Mouse (Mus musculus) heart, embryonic 12.5 days (tissue): ENCODE data around the gene Pde4d. TPM values are rescaled to one million over a fixed set of nuclear protein-coding genes. Genes with fewer than 3 reads are reported as not detected.
"Not testable (repeated sequence)": the region's sequence is repeated elsewhere in the genome, so short reads cannot be mapped to it uniquely, and the experiment has no call there.

Experiments
- ATAC-seq: fragments of 200-750 bp; cut with Nextera tagmentation; 2 replicates; pipeline ENCODE4 v1.8.0; 2017; ENCODE audit warnings: moderate TSS enrichment, moderate library complexity; ENCODE audit not compliant: insufficient number of reproducible peaks, low FRiP score
- H3K27ac ChIP-seq: fragments of 300-500 bp; sonication (generic); 2 replicates; pipeline ENCODE4 v1.5.1; 2016; ENCODE audit warnings: mild to moderate bottlenecking, moderate library complexity; ENCODE audit not compliant: poor library complexity, severe bottlenecking
- H3K27me3 ChIP-seq: fragments of 300-500 bp; sonication (generic); replicated peaks from 2 replicates; pipeline ENCODE4 v1.6.1; 2016; ENCODE audit warnings: mild to moderate bottlenecking, moderate library complexity
- H3K36me3 ChIP-seq: fragments of 300-500 bp; sonication (generic); 2 replicates; pipeline ENCODE4 v1.6.1; 2016; ENCODE audit warnings: mild to moderate bottlenecking, moderate library complexity
- H3K4me1 ChIP-seq: fragments of 300-500 bp; sonication (generic); replicated peaks from 2 replicates; pipeline ENCODE4 v1.6.1; 2016; ENCODE audit warnings: mild to moderate bottlenecking
- H3K4me2 ChIP-seq: fragments of 300-500 bp; sonication (generic); 2 replicates; pipeline ENCODE4 v1.6.1; 2016; ENCODE audit warnings: mild to moderate bottlenecking, moderate library complexity
- H3K4me3 ChIP-seq: fragments of 300-500 bp; sonication (generic); 2 replicates; pipeline ENCODE4 v1.5.1; 2016; ENCODE audit warnings: mild to moderate bottlenecking
- H3K9ac ChIP-seq: fragments of 300-500 bp; sonication (generic); 2 replicates; pipeline ENCODE4 v1.6.1; 2016; ENCODE audit warnings: mild to moderate bottlenecking, moderate library complexity
- H3K9me3 ChIP-seq: fragments of 300-500 bp; sonication (generic); replicated peaks from 2 replicates; pipeline ENCODE4 v1.6.1; 2016; ENCODE audit warnings: mild to moderate bottlenecking, moderate library complexity
- WGBS: fragments of 180-500 bp; shearing (Covaris S2); methylation state at CpG from one replicate; pipeline ENCODE4 v1.1.7; 2016; 5-methylcytosine and 5-hydroxymethylcytosine counted together
- polyA plus RNA-seq: library from polyadenylated mRNA; unstranded; fragments of >200 nt; fragmentation: Nextera tagmentation; extraction: Ambion mirVana; gene quantifications from 2 replicates; pipeline ENCODE4 v1.2.1, GENCODE M21; 2016

Pde4d gene
- polyA plus RNA-seq, 1 experiment from 2014 or later = 34.2 TPM

DNA sequence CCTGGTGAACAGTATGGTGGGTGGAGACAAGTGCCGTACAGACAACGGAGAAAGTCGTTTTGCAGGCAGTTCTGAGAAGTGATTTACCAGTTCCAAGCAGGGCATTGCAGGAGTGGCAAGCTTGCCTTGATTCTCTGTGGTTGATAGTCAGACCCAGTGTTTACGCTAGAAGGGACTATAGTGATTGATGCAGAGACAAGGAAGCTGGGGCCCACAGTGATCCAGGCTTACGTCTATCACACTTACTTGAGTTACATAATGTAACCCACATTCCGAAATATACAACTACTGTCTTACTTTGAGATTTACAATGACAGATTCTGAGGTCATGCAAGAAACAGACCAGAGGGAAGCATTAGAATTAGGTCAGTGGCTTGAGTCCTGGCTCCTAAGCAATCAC is 1414.6 kb downstream of the Pde4d start:
- no peak for ATAC-seq
- no peak overlapping the region for H3K9ac ChIP-seq
- no peak overlapping the region for H3K4me2 ChIP-seq
- WGBS = 79% methylated on average over 6 of the region's 6 CpGs
- no peaks in the 10 kb centered on the region for H3K4me1 ChIP-seq
- no peak overlapping the region for H3K27ac ChIP-seq
- 0 out of 2 replicates have a peak, but pooled peaks cover 1% of the 10 kb centered on the region for H3K36me3 ChIP-seq
- no peaks in the 10 kb centered on the region for H3K9me3 ChIP-seq
- H3K4me3 ChIP-seq = no peak overlapping the region
- H3K27me3 ChIP-seq = no peaks in the 10 kb centered on the region

GRCm38 (mm10) chr13:109880392-109880791 is 1430.6 kb downstream of the Pde4d start:
- Histone ChIP-seq H3K4me1 (peaks cover 5% of the 10 kb centered on the region; the same call in 1 of the 2 replicates), H3K27ac (no peak overlapping the region), H3K4me2 (no peak overlapping the region), H3K4me3 (no peak overlapping the region), H3K27me3 (no peaks in the 10 kb centered on the region), H3K36me3 (no peaks in the 10 kb centered on the region), H3K9ac (no peak overlapping the region), H3K9me3 (0 out of 2 replicates have a peak, but pooled peaks cover 2% of the 10 kb centered on the region)
- 71% methylated on average over 8 of the region's 8 CpGs for WGBS
- ATAC-seq = no peak

DNA sequence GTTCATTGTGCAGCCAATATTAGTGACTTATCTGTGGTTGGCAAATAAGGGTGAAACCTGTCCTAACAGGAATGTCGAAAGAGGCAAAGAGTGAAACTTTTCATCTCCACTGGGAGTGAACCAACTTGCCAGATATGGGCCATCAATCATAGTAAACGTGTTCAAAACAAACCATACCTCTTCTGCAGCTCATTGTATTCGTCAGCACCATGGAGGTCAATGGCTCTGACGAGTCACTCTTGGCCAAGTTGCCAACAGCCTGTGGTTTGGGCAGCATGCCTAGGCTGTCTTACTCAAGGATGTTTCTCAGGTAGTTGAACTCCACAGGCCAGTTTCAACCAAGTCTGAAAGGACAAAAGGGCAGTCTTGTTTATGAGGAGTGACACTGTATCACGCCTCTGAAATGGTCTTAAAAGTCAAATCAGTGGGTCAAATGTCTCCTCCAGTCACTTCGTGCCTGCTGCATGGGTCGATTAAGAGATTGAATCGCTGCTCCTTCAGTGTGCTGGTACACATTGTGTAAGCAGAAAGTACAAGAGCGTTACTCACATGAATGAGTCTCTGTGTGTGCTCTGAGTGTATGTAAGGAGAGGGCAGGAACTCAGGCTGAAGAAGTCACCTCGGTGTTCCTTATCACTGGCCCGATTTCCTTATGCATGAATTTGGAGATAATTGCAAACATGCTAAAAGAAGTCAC is 1431.6 kb downstream of the Pde4d start:
- 81% methylated on average over 11 of the region's 11 CpGs for WGBS
- no peak overlapping the region for H3K27ac ChIP-seq
- H3K9me3 ChIP-seq = 0 out of 2 replicates have a peak, but pooled peaks cover 2% of the 10 kb centered on the region
- no peaks in the 10 kb centered on the region for H3K36me3 ChIP-seq
- no peak overlapping the region for H3K4me3 ChIP-seq
- no peak overlapping the region for H3K9ac ChIP-seq
- no peak for ATAC-seq
- H3K27me3 ChIP-seq = no peaks in the 10 kb centered on the region
- no peak overlapping the region for H3K4me2 ChIP-seq
- peaks cover 5% of the 10 kb centered on the region; the same call in 1 of the 2 replicates for H3K4me1 ChIP-seq

GRCm38 (mm10) chr13:109883636-109884035 is 1433.9 kb downstream of the Pde4d start:
- peaks cover 12% of the 10 kb centered on the region for H3K4me1 ChIP-seq
- no peak overlapping the region for H3K4me3 ChIP-seq
- WGBS = 64% methylated on average over 5 of the region's 5 CpGs
- ATAC-seq = no peak
- 0 out of 2 replicates have a peak, but pooled peaks cover 2% of the 10 kb centered on the region for H3K9me3 ChIP-seq
- H3K9ac ChIP-seq = no peak overlapping the region
- H3K27ac ChIP-seq = no peak overlapping the region
- H3K36me3 ChIP-seq = no peaks in the 10 kb centered on the region
- no peaks in the 10 kb centered on the region for H3K27me3 ChIP-seq
- H3K4me2 ChIP-seq = no peak overlapping the region

DNA sequence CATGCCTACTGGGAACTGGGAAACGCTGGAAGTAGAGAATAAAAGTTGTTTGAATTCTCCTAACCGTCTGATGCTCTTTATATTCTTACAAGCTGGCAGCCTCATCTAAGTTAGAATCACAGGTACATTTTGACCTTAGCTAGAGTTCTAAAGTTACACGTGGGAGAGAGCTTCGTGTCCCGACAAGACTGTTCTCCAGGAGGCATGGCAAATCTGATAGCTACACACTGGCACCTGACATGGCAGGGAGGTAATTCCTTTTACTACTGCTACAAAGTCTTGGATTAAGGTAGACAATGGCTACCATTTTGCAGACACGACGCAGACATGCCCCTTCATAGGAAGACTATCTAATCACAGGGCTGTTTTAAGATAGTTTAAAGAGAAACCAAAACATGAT is 1435.1 kb downstream of the Pde4d start:
- H3K27me3 ChIP-seq = no peaks in the 10 kb centered on the region
- H3K4me2 ChIP-seq = no peak overlapping the region
- 0 out of 2 replicates have a peak, but pooled peaks cover 2% of the 10 kb centered on the region for H3K9me3 ChIP-seq
- no peak overlapping the region for H3K9ac ChIP-seq
- peaks cover 12% of the 10 kb centered on the region for H3K4me1 ChIP-seq
- H3K36me3 ChIP-seq = no peaks in the 10 kb centered on the region
- no peak for ATAC-seq
- H3K4me3 ChIP-seq = no peak overlapping the region
- no peak overlapping the region for H3K27ac ChIP-seq
- WGBS = 79% methylated on average over 7 of the region's 7 CpGs

DNA sequence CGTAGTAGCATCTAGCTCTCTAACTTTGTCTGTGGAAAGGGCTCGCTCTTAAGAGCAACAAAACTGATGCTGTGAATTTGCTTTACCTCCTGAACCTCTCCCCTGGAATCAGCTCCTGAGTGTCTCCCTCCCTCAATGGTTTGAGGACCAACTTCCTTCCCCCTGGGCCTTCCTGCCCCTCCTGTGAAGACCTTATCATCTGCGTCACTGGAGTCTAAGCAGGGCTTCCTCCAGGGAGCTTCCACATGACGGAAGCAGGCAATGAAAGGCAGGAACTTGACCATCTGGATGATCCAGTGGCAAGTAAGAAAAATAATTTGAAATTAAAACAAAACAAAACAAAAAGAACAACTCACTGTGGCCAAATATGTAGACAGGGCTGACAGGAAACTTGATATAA is 1438.5 kb downstream of the Pde4d start:
- WGBS = 65% methylated on average over 4 of the region's 4 CpGs
- Histone ChIP-seq H3K4me2 (no peak overlapping the region), H3K27me3 (no peaks in the 10 kb centered on the region), H3K9me3 (0 out of 2 replicates have a peak, but pooled peaks cover 2% of the 10 kb centered on the region), H3K27ac (peak overlapping the region; percentile 43; the same call in 1 of the 2 replicates), H3K36me3 (no peaks in the 10 kb centered on the region), H3K4me3 (no peak overlapping the region), H3K9ac (no peak overlapping the region), H3K4me1 (peaks cover 12% of the 10 kb centered on the region)
- ATAC-seq = no peak

- Histone ChIP-seq H3K36me3 (no peaks in the 10 kb centered on the region), H3K27me3 (no peaks in the 10 kb centered on the region), H3K4me2 (no peak overlapping the region), H3K27ac (no peak overlapping the region), H3K4me1 (peaks cover 8% of the 10 kb centered on the region), H3K9ac (no peak overlapping the region), H3K9me3 (no peaks in the 10 kb centered on the region), H3K4me3 (no peak overlapping the region)
- no peak for ATAC-seq
- WGBS = 77% methylated on average over 6 of the region's 6 CpGs
These were observed 1441.6 kb downstream of the Pde4d start for GRCm38 (mm10) chr13:109891194-109891909.

DNA sequence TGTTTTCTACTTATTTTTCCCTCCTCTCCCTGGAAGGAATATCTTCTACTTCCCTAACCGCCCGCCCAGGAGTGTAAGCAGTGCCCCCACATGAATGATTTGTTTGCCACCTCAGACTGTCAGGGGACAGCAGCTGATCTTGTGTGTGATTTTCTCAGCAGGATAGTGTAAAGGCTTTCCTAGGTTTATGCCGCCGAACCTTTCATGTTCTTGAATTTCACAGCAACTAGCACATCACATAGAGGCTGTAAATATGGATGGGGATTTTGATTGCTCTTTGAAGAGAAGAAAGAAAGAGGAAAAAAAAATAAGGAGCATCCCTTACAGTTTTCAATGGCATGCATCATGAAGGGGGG is 1442.1 kb downstream of the Pde4d start:
- Histone ChIP-seq H3K4me3 (no peak overlapping the region), H3K27ac (no peak overlapping the region), H3K36me3 (no peaks in the 10 kb centered on the region), H3K27me3 (no peaks in the 10 kb centered on the region), H3K9ac (no peak overlapping the region), H3K4me1 (peaks cover 8% of the 10 kb centered on the region), H3K9me3 (no peaks in the 10 kb centered on the region), H3K4me2 (no peak overlapping the region)
- ATAC-seq = no peak
- 70% methylated on average over 4 of the region's 4 CpGs for WGBS

DNA sequence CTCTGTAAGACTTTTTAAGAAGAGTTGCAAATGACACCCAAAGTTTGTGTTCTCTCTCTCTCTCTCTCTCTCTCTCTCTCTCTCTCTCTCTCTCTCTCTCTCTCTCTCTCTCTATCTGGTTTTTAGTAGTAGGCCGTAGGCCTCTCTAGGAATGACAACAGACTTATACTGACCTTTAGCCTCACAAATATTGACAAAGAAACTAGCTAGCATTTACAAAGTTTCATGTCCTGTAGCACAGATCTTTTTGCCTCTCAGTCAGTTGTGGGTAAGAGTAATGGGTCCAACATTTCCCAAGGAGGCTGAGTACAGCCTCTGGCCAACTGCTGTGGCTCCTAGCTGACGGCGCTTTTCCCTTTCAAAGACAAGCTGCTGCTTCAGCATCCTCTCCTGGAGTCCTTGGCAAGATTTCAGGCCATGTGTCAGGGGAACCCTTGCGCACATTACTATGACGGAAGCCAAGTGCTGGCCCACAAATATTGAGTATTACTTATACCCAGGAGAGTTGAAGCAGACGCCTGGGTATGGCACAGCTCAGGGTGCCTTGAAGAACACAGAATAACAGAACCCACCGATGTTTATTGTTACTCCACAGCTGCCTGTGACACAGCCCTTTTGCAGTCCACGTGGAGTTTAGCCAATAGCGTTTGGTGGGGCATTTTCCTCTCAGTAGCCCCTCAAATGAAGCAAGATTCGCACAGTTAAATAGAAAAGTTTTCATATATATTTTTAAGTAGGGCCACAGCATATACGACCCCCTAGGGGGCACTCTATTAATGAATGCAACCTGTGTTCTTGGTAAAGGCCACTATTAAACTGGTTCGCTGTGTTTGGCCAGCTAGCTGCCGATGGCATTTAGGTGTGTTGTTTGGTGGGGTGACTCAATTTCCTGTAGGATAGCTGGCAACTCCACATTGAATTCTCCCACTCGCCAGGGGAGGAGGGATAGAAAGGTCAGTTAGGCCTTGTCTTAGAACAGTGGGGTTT is 1450.0 kb downstream of the Pde4d start:
- 70% methylated on average over 14 of the region's 14 CpGs for WGBS
- Histone ChIP-seq H3K9ac (no peak overlapping the region), H3K27ac (no peak overlapping the region)

DNA sequence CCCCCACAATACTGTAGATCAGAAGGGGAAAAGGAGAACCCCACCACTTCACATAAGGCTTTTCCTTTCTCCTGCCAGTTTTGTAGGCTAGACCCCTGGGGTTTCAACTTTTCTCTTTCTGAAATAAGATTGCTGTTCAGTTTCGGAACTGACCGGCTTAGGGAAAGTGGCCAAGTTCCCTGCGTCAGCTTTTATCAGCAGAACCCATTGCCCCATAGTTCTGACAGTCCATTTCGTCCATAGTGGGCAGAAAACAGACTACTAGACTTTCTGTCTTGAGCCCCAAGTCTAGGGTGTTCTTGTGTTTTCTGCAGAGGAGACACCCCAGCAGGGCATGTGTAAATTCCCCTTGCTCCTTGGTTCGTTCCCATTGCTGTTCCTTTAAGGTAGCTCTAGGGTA is 1452.1 kb downstream of the Pde4d start:
- peaks cover 29% of the 10 kb centered on the region for H3K4me1 ChIP-seq
- WGBS = 48% methylated on average over 5 of the region's 5 CpGs
- H3K36me3 ChIP-seq = no peaks in the 10 kb centered on the region
- no peak overlapping the region for H3K9ac ChIP-seq
- H3K9me3 ChIP-seq = no peaks in the 10 kb centered on the region
- peak overlapping the region; percentile 79 for H3K4me3 ChIP-seq
- H3K4me2 ChIP-seq = peak overlapping the region; percentile 88
- no peak for ATAC-seq
- no peaks in the 10 kb centered on the region for H3K27me3 ChIP-seq
- no peak overlapping the region for H3K27ac ChIP-seq

More for the DNA sequence above, 1450.0 kb downstream of the Pde4d start:
- no peak for ATAC-seq
- Histone ChIP-seq H3K4me2 (no peak overlapping the region), H3K4me3 (no peak overlapping the region), H3K4me1 (peaks cover 20% of the 10 kb centered on the region), H3K36me3 (no peaks in the 10 kb centered on the region), H3K27me3 (no peaks in the 10 kb centered on the region), H3K9me3 (no peaks in the 10 kb centered on the region)

DNA sequence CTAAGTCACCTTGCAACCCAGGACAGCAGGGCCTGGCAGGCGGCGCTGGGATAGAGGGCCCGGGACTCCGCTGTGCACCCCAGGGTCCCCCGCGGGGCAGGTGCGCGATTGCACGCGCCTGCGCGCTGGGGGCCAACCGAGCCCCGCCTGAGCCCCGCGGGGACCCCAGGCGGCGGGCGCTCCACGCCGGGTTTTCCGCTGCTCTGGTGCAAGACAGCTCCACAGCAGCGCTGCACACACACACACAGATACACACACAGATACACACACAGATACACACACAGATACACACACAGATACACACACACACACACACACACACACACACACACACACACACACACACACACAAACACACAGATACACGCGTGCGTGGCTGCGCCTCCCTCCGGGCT is 1452.7 kb downstream of the Pde4d start:
- peak; percentile 59; the same call in 1 of the 2 replicates for ATAC-seq
- H3K36me3 ChIP-seq, H3K9me3 ChIP-seq, H3K27me3 ChIP-seq: not testable (repeated sequence)
- peak overlapping the region; percentile 78 for H3K9ac ChIP-seq
- H3K4me3 ChIP-seq = peak overlapping the region; percentile 79
- peaks cover 34% of the 10 kb centered on the region for H3K4me1 ChIP-seq
- under 1% methylated on average over 27 of the region's 28 CpGs for WGBS
- peak overlapping the region; percentile 59 for H3K27ac ChIP-seq
- peak overlapping the region; percentile 88 for H3K4me2 ChIP-seq
